8 mouse cellular contexts compared by ENCODE assay signal in the genomic region with DNA sequence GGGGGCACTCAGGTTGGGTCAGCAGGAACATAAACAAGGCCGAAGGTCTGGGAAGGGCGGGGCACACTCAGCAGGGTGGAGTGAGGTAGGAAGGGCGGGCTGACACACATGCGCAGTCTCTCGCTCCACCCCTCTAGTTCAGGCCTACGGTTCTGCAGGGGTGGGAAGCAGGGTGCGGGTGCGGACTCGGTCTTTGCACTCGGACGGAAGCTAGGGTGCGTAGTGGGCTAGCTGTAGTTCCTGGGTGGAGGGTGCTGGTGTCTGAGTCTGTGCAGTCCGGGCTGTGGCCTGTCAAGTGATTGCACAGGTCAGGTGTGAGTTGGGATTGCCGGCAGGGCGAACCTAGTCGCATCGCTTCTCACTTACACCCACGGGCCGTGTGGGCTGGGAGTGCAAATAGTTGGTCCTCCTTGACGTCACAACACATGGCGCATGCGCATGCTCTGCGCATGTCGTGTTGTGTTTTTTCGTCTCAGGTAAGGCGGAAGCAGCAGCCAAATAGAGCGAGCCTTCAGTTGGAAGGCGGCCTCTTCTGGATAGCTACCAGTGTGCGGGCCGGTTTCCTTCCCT. TPM values are rescaled to one million over a fixed set of nuclear protein-coding genes. Genes with fewer than 3 reads are reported as not detected.
DNase-seq lines count a peak whose midpoint lies in the region; ATAC-seq lines count a peak whose summit lies in the region.

No protein-coding gene starts in this region.

- DNase-seq in adrenal gland, adult (ENCODE audit: inconsistent age in 2 of 2, low spot score in 1 of 2) = peak; percentile 96 to 99
- DNase-seq in embryo, embryonic 10.5 days (ENCODE audit: low spot score) = peak; percentile 95
- peak; percentile 93 for DNase-seq in gastrocnemius, postnatal 14 days
- peak; percentile 92 to 94 for DNase-seq in left cerebral cortex, postnatal 10 days (ENCODE audit: extremely low spot score in 1 of 2, low spot score in 2 of 2)
- peak; percentile 95 for DNase-seq in right cerebral cortex, postnatal 25 days
- peak; percentile 90 to 91 for DNase-seq in urinary bladder, postnatal 4 days (ENCODE audit: low spot score in 2 of 2)

- peak; percentile 88 for ATAC-seq in inflammation-experienced regulatory T-cells, adult 6 months
- ATAC-seq in megakaryocyte-erythroid progenitor cell, adult 5-6 weeks (replicated peaks; ENCODE audit: low FRiP score, low TSS enrichment, poor library complexity, severe bottlenecking) = peak; percentile 92

- intact Hi-C loops in gastrocnemius, postnatal 14 days (cut with DNase I; ENCODE audit: low total_unique reads) = no loop called here
- intact Hi-C loops in left cerebral cortex, postnatal 10 days (cut with DNase I) = no loop called here

RNA-seq across cellular contexts. Expression of a gene that starts 0.5 kb away (rescaled TPM):
- total RNA-seq in gastrocnemius, postnatal 14 days (2021) = 10 to 100 TPM; 24.8 to 25.8 TPM
- polyA plus RNA-seq in inflammation-experienced regulatory T-cells, adult 6 months (2017; shearing (Covaris generic)) = 10 to 100 TPM; 17.0 to 22.7 (median 19.8) TPM
- 10 to 100 TPM; 11.0 to 14.1 TPM for total RNA-seq in left cerebral cortex, postnatal 10 days (2021)
- total RNA-seq in megakaryocyte-erythroid progenitor cell, adult 5-6 weeks (2014; fragmentation: Nextera tagmentation) = 13.4 and 22.1 TPM in 2 replicates
- 18.1 and 21.8 TPM in 2 replicates for total RNA-seq in megakaryocyte-erythroid progenitor cell, adult 5-6 weeks (2017)

RNA-seq across cellular contexts. Expression of a gene that starts 21.4 kb away (rescaled TPM):
- 1 to 10 TPM; 2.9 to 3.7 TPM for total RNA-seq in gastrocnemius, postnatal 14 days (2021)
- 10 to 100 TPM; 20.3 to 26.9 (median 22.1) TPM for polyA plus RNA-seq in inflammation-experienced regulatory T-cells, adult 6 months (2017; shearing (Covaris generic))
- total RNA-seq in left cerebral cortex, postnatal 10 days (2021) = 1 to 10 TPM; 10.0 TPM
- 17.9 and 18.0 TPM in 2 replicates for total RNA-seq in megakaryocyte-erythroid progenitor cell, adult 5-6 weeks (2014; fragmentation: Nextera tagmentation)
- 44.7 and 53.8 TPM in 2 replicates for total RNA-seq in megakaryocyte-erythroid progenitor cell, adult 5-6 weeks (2017)

RNA-seq across cellular contexts. Expression of a gene that starts 23.5 kb away (rescaled TPM):
- total RNA-seq in gastrocnemius, postnatal 14 days (2021) = 10 to 100 TPM; 16.8 to 23.8 TPM
- polyA plus RNA-seq in inflammation-experienced regulatory T-cells, adult 6 months (2017; shearing (Covaris generic)) = 100 to 1,000 TPM; 113 to 143 (median 119) TPM
- 10 to 100 TPM; 72.0 to 73.1 TPM for total RNA-seq in left cerebral cortex, postnatal 10 days (2021)
- total RNA-seq in megakaryocyte-erythroid progenitor cell, adult 5-6 weeks (2014; fragmentation: Nextera tagmentation) = 264 and 315 TPM in 2 replicates
- total RNA-seq in megakaryocyte-erythroid progenitor cell, adult 5-6 weeks (2017) = 217 and 254 TPM in 2 replicates

RNA-seq across cellular contexts. Expression of a gene that starts 35.9 kb away (rescaled TPM):
- total RNA-seq in gastrocnemius, postnatal 14 days (2021) = not detected
- polyA plus RNA-seq in inflammation-experienced regulatory T-cells, adult 6 months (2017; shearing (Covaris generic)) = not detected
- not detected for total RNA-seq in left cerebral cortex, postnatal 10 days (2021)
- not detected in 2 replicates for total RNA-seq in megakaryocyte-erythroid progenitor cell, adult 5-6 weeks (2014; fragmentation: Nextera tagmentation)
- not detected in 2 replicates for total RNA-seq in megakaryocyte-erythroid progenitor cell, adult 5-6 weeks (2017)

Comparison
In these comparisons a context has a peak if more than half of its experiments do, and no peak if none do; other contexts are left out.
1. Peak in every context shown above with its lines: DNase-seq and ATAC-seq.